Mouse (Mus musculus): ENCODE data around the gene Slc26a8. TPM values are rescaled to one million over a fixed set of nuclear protein-coding genes. Genes with fewer than 3 reads are reported as not detected.

Gene Slc26a8
- polyA plus RNA-seq, 1 experiment from 2014 or later, result 0.47 TPM

DNA sequence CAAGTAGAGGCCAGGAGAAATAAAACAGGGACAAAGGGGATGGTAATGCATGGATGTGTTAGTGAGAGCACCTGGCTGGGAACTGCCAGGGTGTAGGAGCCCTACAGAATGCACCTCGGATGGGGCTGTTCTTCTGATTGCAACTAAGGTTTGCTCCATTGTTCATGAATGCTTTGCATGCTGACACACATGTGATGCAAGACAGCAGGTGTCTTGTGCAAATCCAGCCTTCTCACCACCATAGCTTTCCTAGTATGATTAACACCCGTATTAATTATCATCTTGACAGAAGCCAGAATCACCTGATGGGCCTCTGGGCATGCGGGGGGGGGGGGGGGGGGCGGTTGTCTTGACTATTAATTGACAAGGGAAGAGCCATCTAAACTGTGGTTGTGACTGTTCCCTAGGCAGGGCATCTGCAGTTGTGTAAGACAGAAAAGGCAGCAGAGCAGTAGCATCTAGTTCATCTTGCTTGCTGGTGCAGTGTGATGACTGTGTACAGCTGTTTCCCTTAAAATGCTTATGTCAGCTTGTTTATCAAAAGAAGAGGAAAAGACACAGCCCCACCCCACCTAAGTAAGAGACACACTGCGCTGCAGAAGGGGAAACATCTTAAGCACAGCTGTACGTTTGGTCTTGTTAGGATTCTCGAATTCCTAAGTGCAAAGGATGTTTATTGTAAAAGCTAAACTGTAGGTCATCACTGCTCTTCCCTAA lies 26.0 kb upstream of the Slc26a8 start:
- Histone ChIP-seq H3K4me2 (ENCODE audit: low read depth, low read length) (no peak overlapping the region), H3K9me3 (replicated peaks; ENCODE audit: control insufficient read depth, low read length) (0 out of 2 replicates have a peak, but pooled peaks cover 3% of the 10 kb centered on the region), H3K36me3 (ENCODE audit: control insufficient read depth, insufficient read depth) (peaks cover 26% of the 10 kb centered on the region), H3K4me1 (ENCODE audit: control insufficient read depth, insufficient read depth, low read length) (peaks cover 29% of the 10 kb centered on the region), H3K27ac (ENCODE audit: low read length) (no peak overlapping the region), H3K27me3 (ENCODE audit: control insufficient read depth, insufficient read depth, low read length) (no peaks in the 10 kb centered on the region), H3K4me3 (ENCODE audit: low read length) (no peak overlapping the region), H3K9ac (ENCODE audit: low read length) (no peak overlapping the region)
- no peak for ATAC-seq (replicated peaks; ENCODE audit: extremely low read depth, insufficient read depth, low FRiP score)
- WGBS, result 67% methylated on average over 6 of the region's 7 CpGs

DNA sequence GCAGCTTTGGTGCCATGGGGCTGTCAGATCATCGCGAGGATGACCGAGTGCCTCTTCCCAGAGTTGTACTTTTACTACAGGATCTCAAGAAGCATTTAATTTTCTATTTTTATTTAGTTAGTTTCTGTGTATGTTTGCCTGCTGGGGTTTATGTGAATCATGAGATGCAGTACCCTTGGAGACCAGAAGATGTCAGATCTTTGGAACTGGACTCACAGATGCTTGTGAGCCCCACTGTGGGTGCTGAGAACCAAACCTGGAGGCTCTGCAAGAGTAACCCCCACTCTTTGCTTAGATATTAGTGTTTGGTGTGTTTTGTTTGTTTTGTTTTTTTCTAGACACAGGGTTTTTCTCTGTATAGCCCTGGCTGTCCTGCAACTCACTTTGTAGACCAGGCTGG lies 24.0 kb upstream of the Slc26a8 start:
- peaks cover 20% of the 10 kb centered on the region for H3K4me1 ChIP-seq (ENCODE audit: control insufficient read depth, insufficient read depth, low read length)
- H3K27ac ChIP-seq (ENCODE audit: low read length), result no peak overlapping the region
- no peak overlapping the region for H3K4me2 ChIP-seq (ENCODE audit: low read depth, low read length)
- no peak overlapping the region for H3K4me3 ChIP-seq (ENCODE audit: low read length)
- H3K27me3 ChIP-seq (ENCODE audit: control insufficient read depth, insufficient read depth, low read length), result no peaks in the 10 kb centered on the region
- H3K36me3 ChIP-seq (ENCODE audit: control insufficient read depth, insufficient read depth), result peaks cover 18% of the 10 kb centered on the region
- H3K9me3 ChIP-seq (replicated peaks; ENCODE audit: control insufficient read depth, low read length), result 0 out of 2 replicates have a peak, but pooled peaks cover 3% of the 10 kb centered on the region
- H3K9ac ChIP-seq (ENCODE audit: low read length), result no peak overlapping the region
- ATAC-seq (replicated peaks; ENCODE audit: extremely low read depth, insufficient read depth, low FRiP score), result no peak
- WGBS, result 97% methylated on average over 3 of the region's 3 CpGs

DNA sequence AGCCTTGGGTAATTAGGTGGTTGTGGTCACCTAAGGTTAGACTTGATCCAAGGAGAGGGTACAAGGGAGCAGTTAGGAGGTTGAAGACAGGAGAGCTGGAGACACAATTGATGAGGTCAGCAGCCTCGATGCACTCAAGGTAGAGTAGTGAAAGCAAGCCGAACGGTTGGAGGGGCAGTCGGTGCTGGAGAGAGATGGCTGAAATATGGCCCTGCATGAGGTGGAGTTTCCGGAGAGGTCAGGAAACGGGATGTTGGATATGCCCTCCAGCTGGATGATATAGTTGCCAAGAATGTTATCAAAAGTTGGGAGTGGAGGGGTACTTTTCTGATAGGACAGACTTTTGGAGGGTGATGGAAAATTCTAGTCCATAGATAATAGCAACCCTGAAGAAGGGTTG lies 22.3 kb upstream of the Slc26a8 start:
- WGBS, result 44% methylated on average over 6 of the region's 6 CpGs

DNA sequence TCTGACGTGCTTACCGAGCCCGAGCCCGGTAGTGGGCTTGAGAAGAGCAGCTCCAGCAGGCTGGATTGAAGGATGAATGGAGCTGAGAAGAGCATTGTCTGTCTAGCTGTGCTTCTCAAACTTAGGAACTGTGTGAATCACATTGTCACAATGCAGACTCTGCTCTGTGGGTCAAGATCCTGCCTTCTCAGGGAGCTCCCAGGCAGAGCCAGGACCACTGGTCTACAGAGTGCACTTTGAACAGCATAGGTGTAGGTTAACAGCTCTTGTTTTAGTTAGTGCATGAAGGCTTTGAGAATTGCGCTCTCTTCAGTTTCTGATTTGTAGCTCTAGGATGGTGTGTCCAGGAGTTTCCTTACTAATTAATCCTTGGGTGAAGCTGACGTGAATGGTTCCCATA lies 21.2 kb upstream of the Slc26a8 start:
- no peak overlapping the region for H3K4me2 ChIP-seq (ENCODE audit: low read depth, low read length)
- no peak for ATAC-seq (replicated peaks; ENCODE audit: extremely low read depth, insufficient read depth, low FRiP score)
- 0 out of 2 replicates have a peak, but pooled peaks cover 3% of the 10 kb centered on the region for H3K9me3 ChIP-seq (replicated peaks; ENCODE audit: control insufficient read depth, low read length)
- H3K9ac ChIP-seq (ENCODE audit: low read length), result no peak overlapping the region
- no peak overlapping the region for H3K27ac ChIP-seq (ENCODE audit: low read length)
- WGBS, result 90% methylated on average over 6 of the region's 6 CpGs
- H3K4me1 ChIP-seq (ENCODE audit: control insufficient read depth, insufficient read depth, low read length), result peaks cover 30% of the 10 kb centered on the region
- H3K27me3 ChIP-seq (ENCODE audit: control insufficient read depth, insufficient read depth, low read length), result no peaks in the 10 kb centered on the region
- H3K36me3 ChIP-seq (ENCODE audit: control insufficient read depth, insufficient read depth), result peaks cover 18% of the 10 kb centered on the region
- H3K4me3 ChIP-seq (ENCODE audit: low read length), result no peak overlapping the region

More for the DNA sequence above, 22.3 kb upstream of the Slc26a8 start:
- Histone ChIP-seq H3K4me2 (ENCODE audit: low read depth, low read length) (peak overlapping the region; percentile 30; the same call in 1 of the 2 replicates), H3K36me3 (ENCODE audit: control insufficient read depth, insufficient read depth) (peaks cover 18% of the 10 kb centered on the region), H3K27me3 (ENCODE audit: control insufficient read depth, insufficient read depth, low read length) (no peaks in the 10 kb centered on the region), H3K4me1 (ENCODE audit: control insufficient read depth, insufficient read depth, low read length) (peaks cover 23% of the 10 kb centered on the region), H3K9ac (ENCODE audit: low read length) (no peak overlapping the region), H3K4me3 (ENCODE audit: low read length) (no peak overlapping the region; the same call in 1 of the 2 replicates), H3K27ac (ENCODE audit: low read length) (peak overlapping the region; percentile 32; the same call in 1 of the 2 replicates), H3K9me3 (replicated peaks; ENCODE audit: control insufficient read depth, low read length) (0 out of 2 replicates have a peak, but pooled peaks cover 3% of the 10 kb centered on the region)
- peak; percentile 55 for ATAC-seq (replicated peaks; ENCODE audit: extremely low read depth, insufficient read depth, low FRiP score)

DNA sequence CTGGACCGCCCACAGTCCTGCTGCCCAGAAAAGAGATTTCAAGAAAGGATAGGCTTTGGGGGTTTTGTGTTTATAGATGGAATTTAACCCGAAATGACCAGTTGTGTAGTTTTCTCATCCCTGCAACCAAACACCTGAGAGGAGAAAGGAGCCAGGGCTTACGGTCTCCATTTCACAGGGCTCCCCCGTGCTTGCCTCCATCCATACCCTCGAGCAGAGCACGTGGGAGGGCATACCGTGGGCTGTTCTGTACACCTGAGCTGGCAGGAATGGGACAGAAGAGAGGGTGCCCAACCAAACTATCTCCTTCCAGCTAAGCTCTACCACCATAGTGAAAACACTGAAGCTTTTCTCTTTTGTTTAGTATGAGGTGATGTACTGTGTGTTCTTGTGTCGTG lies 20.3 kb upstream of the Slc26a8 start:
- no peak overlapping the region for H3K27ac ChIP-seq (ENCODE audit: low read length)
- H3K36me3 ChIP-seq (ENCODE audit: control insufficient read depth, insufficient read depth), result peaks cover 15% of the 10 kb centered on the region
- 0 out of 2 replicates have a peak, but pooled peaks cover 3% of the 10 kb centered on the region for H3K9me3 ChIP-seq (replicated peaks; ENCODE audit: control insufficient read depth, low read length)
- no peaks in the 10 kb centered on the region for H3K27me3 ChIP-seq (ENCODE audit: control insufficient read depth, insufficient read depth, low read length)
- no peak overlapping the region for H3K4me3 ChIP-seq (ENCODE audit: low read length)
- peaks cover 30% of the 10 kb centered on the region for H3K4me1 ChIP-seq (ENCODE audit: control insufficient read depth, insufficient read depth, low read length)
- WGBS, result 89% methylated on average over 8 of the region's 8 CpGs
- H3K9ac ChIP-seq (ENCODE audit: low read length), result no peak overlapping the region
- H3K4me2 ChIP-seq (ENCODE audit: low read depth, low read length), result no peak overlapping the region
- ATAC-seq (replicated peaks; ENCODE audit: extremely low read depth, insufficient read depth, low FRiP score), result no peak

DNA sequence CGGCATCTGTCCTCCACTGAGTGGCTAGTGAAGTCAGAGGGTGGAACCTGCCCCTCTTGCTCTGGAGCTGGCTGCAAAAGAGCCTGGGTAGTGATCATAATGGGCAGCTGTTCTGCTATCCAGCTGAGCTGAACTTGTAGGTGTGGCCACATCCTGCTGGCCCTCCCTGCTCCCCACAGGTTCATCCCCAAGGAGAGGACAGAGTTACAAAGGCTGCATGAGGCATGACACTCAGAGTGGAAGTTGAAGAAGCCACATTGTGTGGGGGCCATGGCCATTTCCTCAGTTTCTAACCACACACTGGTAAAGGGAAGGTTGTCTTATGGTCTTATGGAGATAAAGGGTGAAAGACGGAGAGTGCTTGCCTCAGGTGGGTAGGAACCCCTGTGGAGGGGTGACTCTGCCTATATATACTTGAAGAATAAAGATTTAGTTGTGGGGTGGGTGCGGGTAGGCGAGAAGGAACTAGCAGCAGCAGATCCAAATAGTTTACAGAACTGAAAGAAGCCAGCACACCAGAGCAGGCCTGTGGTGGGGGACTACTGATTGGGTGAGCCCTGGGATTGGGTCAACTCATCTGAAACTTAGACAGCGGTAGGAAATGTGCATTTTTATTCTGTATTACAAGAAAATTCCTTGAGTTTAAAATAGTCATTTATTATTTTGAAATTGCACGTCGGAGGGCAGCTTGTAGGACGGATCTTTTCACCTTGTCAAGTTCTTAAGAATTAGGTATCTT lies 19.7 kb upstream of the Slc26a8 start:
- H3K4me1 ChIP-seq (ENCODE audit: control insufficient read depth, insufficient read depth, low read length), result peaks cover 31% of the 10 kb centered on the region

DNA sequence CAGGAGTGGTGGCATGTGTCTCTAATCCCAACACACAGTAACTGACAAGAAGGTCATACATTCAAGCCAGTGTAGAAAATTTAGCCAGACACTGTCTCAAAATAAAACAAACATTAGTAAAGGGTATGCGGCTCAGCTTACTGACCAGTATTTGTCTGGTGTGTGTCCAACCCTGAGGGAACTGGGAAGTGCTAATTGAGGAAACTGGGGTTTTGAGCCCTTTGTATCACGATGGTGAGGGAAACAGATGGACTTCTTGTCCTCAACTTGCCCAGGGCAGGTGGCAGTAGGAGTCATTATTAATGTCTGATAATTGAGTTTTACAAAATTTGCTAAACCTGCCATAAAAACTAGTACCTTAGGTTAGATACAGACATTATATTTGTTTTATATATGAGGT lies 19.0 kb upstream of the Slc26a8 start:
- no peak for ATAC-seq (replicated peaks; ENCODE audit: extremely low read depth, insufficient read depth, low FRiP score)

More for the DNA sequence above, 19.7 kb upstream of the Slc26a8 start:
- ATAC-seq (replicated peaks; ENCODE audit: extremely low read depth, insufficient read depth, low FRiP score), result no peak
- H3K9ac ChIP-seq (ENCODE audit: low read length), result no peak overlapping the region
- no peaks in the 10 kb centered on the region for H3K27me3 ChIP-seq (ENCODE audit: control insufficient read depth, insufficient read depth, low read length)
- H3K36me3 ChIP-seq (ENCODE audit: control insufficient read depth, insufficient read depth), result peaks cover 13% of the 10 kb centered on the region
- H3K4me3 ChIP-seq (ENCODE audit: low read length), result no peak overlapping the region
- whole genome bisulfite sequencing, result 79% methylated on average over 8 of the region's 8 CpGs
- H3K9me3 ChIP-seq (replicated peaks; ENCODE audit: control insufficient read depth, low read length), result 0 out of 2 replicates have a peak, but pooled peaks cover 3% of the 10 kb centered on the region
- no peak overlapping the region; the same call in 1 of the 2 replicates for H3K27ac ChIP-seq (ENCODE audit: low read length)
- H3K4me2 ChIP-seq (ENCODE audit: low read depth, low read length), result no peak overlapping the region

DNA sequence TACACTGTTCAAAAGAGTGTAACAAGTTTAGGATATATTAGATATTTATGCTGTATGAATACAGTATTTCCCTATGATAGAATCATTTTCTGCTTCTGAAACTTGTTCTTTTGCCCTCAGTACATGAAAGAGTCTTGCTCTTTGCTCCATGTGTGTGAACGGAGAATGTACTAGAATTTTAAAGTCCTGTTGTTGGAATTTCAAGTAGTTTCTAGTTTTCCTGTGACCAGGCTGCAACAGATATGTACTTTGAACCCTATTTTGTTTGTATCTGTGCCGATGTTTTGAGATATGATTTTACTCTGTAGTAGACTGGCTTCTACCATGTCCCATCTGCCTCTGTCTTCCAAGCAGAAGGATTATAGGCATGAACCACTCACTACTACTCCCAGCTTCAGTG lies 17.8 kb upstream of the Slc26a8 start:
- no peak overlapping the region for H3K9ac ChIP-seq (ENCODE audit: low read length)
- H3K4me2 ChIP-seq (ENCODE audit: low read depth, low read length), result no peak overlapping the region
- H3K9me3 ChIP-seq (replicated peaks; ENCODE audit: control insufficient read depth, low read length), result no peaks in the 10 kb centered on the region
- no peak for ATAC-seq (replicated peaks; ENCODE audit: extremely low read depth, insufficient read depth, low FRiP score)
- peaks cover 36% of the 10 kb centered on the region for H3K4me1 ChIP-seq (ENCODE audit: control insufficient read depth, insufficient read depth, low read length)
- H3K27ac ChIP-seq (ENCODE audit: low read length), result no peak overlapping the region
- no peaks in the 10 kb centered on the region for H3K27me3 ChIP-seq (ENCODE audit: control insufficient read depth, insufficient read depth, low read length)
- no peaks in the 10 kb centered on the region for H3K36me3 ChIP-seq (ENCODE audit: control insufficient read depth, insufficient read depth)
- no peak overlapping the region for H3K4me3 ChIP-seq (ENCODE audit: low read length)
- 84% methylated on average over 2 of the region's 2 CpGs for WGBS

More for the DNA sequence above, 19.0 kb upstream of the Slc26a8 start:
- Histone ChIP-seq H3K4me2 (ENCODE audit: low read depth, low read length) (no peak overlapping the region), H3K27me3 (ENCODE audit: control insufficient read depth, insufficient read depth, low read length) (no peaks in the 10 kb centered on the region), H3K9me3 (replicated peaks; ENCODE audit: control insufficient read depth, low read length) (0 out of 2 replicates have a peak, but pooled peaks cover 3% of the 10 kb centered on the region), H3K4me3 (ENCODE audit: low read length) (no peak overlapping the region), H3K36me3 (ENCODE audit: control insufficient read depth, insufficient read depth) (peaks cover 5% of the 10 kb centered on the region), H3K9ac (ENCODE audit: low read length) (no peak overlapping the region), H3K4me1 (ENCODE audit: control insufficient read depth, insufficient read depth, low read length) (peaks cover 32% of the 10 kb centered on the region), H3K27ac (ENCODE audit: low read length) (no peak overlapping the region)
- 38% methylated on average over 2 of the region's 2 CpGs for WGBS

DNA sequence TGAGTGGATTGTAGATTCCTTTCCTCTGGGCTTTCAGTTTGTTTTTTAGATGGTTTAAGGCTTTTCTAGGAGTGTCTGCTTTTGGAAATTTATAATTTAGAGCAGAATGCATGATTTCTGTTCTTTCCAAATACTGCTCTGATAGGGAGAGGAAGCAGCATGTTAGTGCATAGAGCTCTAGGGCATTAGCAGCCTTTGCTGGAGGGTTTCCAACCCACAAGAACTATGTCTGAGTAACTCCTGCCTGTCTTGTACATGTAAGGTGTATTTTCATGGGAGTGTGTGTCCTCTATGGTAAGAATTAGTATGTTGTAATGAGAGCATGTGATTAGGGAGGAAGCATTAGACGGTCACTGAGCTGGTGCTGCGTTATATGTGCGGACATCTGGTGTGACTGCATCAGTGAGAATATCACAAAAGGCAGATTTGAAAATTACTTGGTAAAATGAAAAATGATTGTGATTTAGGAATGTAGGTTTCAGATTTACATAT lies 17.1 kb upstream of the Slc26a8 start:
- peaks cover 36% of the 10 kb centered on the region for H3K4me1 ChIP-seq (ENCODE audit: control insufficient read depth, insufficient read depth, low read length)
- no peak overlapping the region for H3K4me3 ChIP-seq (ENCODE audit: low read length)
- no peak overlapping the region for H3K9ac ChIP-seq (ENCODE audit: low read length)
- no peaks in the 10 kb centered on the region for H3K27me3 ChIP-seq (ENCODE audit: control insufficient read depth, insufficient read depth, low read length)
- H3K9me3 ChIP-seq (replicated peaks; ENCODE audit: control insufficient read depth, low read length), result no peaks in the 10 kb centered on the region
- H3K27ac ChIP-seq (ENCODE audit: low read length), result no peak overlapping the region
- H3K36me3 ChIP-seq (ENCODE audit: control insufficient read depth, insufficient read depth), result no peaks in the 10 kb centered on the region
- no peak overlapping the region for H3K4me2 ChIP-seq (ENCODE audit: low read depth, low read length)
- 92% methylated on average over 3 of the region's 3 CpGs for WGBS
- no peak for ATAC-seq (replicated peaks; ENCODE audit: extremely low read depth, insufficient read depth, low FRiP score)
